Mouse (Mus musculus) embryonic facial prominence, embryonic 14.5 days (tissue): ENCODE data around the gene Tysnd1. TPM values are rescaled to one million over a fixed set of nuclear protein-coding genes. Genes with fewer than 3 reads are reported as not detected.

Source experiments
- ATAC-seq: fragments of 200-750 bp; cut with Nextera tagmentation; 2 replicates; pipeline ENCODE4 v1.8.0; 2017; ENCODE audit warnings: low read depth, moderate number of reproducible peaks, moderate TSS enrichment
- DNase-seq: peaks from one replicate; pipeline ENCODE4 v3.0.0-alpha.2; 2015; ENCODE audit warnings: low spot score
- H3K27ac ChIP-seq: fragments of 300-500 bp; sonication (generic); replicated peaks from 2 replicates; pipeline ENCODE4 v1.5.1; 2014; ENCODE audit warnings: low read depth, mild to moderate bottlenecking, low read length, moderate library complexity
- H3K27me3 ChIP-seq: fragments of 300-500 bp; sonication (generic); replicated peaks from 2 replicates; pipeline ENCODE4 v1.6.1; 2014; ENCODE audit warnings: low read length; ENCODE audit not compliant: control insufficient read depth, insufficient read depth
- H3K36me3 ChIP-seq: fragments of 300-500 bp; sonication (generic); 2 replicates; pipeline ENCODE4 v1.6.1; 2014; ENCODE audit warnings: low read length, mixed read lengths; ENCODE audit not compliant: control insufficient read depth, insufficient read depth
- H3K4me1 ChIP-seq: fragments of 300-500 bp; sonication (generic); 2 replicates; pipeline ENCODE4 v1.6.1; 2014; ENCODE audit warnings: antibody characterized with exemption, low read length; ENCODE audit not compliant: control insufficient read depth, insufficient read depth
- H3K4me2 ChIP-seq: fragments of 300-500 bp; sonication (generic); 2 replicates; pipeline ENCODE4 v1.6.1; 2014; ENCODE audit warnings: low read depth, mild to moderate bottlenecking, low read length, moderate library complexity, mixed read lengths
- H3K4me3 ChIP-seq: fragments of 300-500 bp; sonication (generic); 2 replicates; pipeline ENCODE4 v1.5.1; 2014; ENCODE audit warnings: low read depth, mild to moderate bottlenecking, low read length
- H3K9ac ChIP-seq: fragments of 300-500 bp; sonication (generic); 2 replicates; pipeline ENCODE4 v1.6.1; 2014; ENCODE audit warnings: low read depth, mild to moderate bottlenecking, low read length, moderate library complexity, mixed read lengths
- H3K9me3 ChIP-seq: fragments of 300-500 bp; sonication (generic); 2 replicates; pipeline ENCODE4 v1.6.1; 2016; ENCODE audit warnings: low read length; ENCODE audit not compliant: control insufficient read depth
- WGBS: fragments of 180-500 bp; shearing (Covaris S2); extraction: QIAGEN DNeasy Blood & Tissue Kit; methylation state at CpG from one replicate; pipeline ENCODE4 v1.1.7; 2014; 5-methylcytosine and 5-hydroxymethylcytosine counted together
- polyA plus RNA-seq: library from polyadenylated mRNA; unstranded; fragments of >200 nt; fragmentation: Nextera tagmentation; extraction: Ambion mirVana; gene quantifications from 2 replicates; pipeline ENCODE4 v1.2.1, GENCODE M21; 2014

Tysnd1 gene
- polyA plus RNA-seq, 1 experiment from 2014 or later = 33.4 TPM

- no peak overlapping the region for H3K9ac ChIP-seq
- DNase-seq = no peak
- ATAC-seq = no peak
- 89% methylated on average over 18 of the region's 18 CpGs for WGBS
- H3K27ac ChIP-seq = no peak overlapping the region
- no peaks in the 10 kb centered on the region for H3K9me3 ChIP-seq
- H3K4me2 ChIP-seq = no peak overlapping the region
- H3K4me3 ChIP-seq = no peak overlapping the region
- no peaks in the 10 kb centered on the region for H3K4me1 ChIP-seq
- H3K36me3 ChIP-seq = peaks cover 42% of the 10 kb centered on the region
- no peaks in the 10 kb centered on the region for H3K27me3 ChIP-seq
Measured at GRCm38 (mm10) chr10:61656928-61657882, 38.1 kb upstream of the Tysnd1 start.

GRCm38 (mm10) chr10:61657985-61658384 is 37.3 kb upstream of the Tysnd1 start:
- DNase-seq (peak; percentile 24), ATAC-seq (no peak)
- Histone ChIP-seq H3K4me3 (no peak overlapping the region), H3K27me3 (no peaks in the 10 kb centered on the region), H3K4me2 (no peak overlapping the region), H3K9ac (no peak overlapping the region), H3K27ac (no peak overlapping the region), H3K9me3 (no peaks in the 10 kb centered on the region), H3K36me3 (peaks cover 42% of the 10 kb centered on the region), H3K4me1 (no peaks in the 10 kb centered on the region)
- WGBS = 24% methylated on average over 4 of the region's 4 CpGs

GRCm38 (mm10) chr10:61661887-61662286 is 33.4 kb upstream of the Tysnd1 start:
- ATAC-seq (no peak), DNase-seq (peak; percentile 24)
- H3K9ac ChIP-seq = no peak overlapping the region

GRCm38 (mm10) chr10:61662391-61662988 is 32.8 kb upstream of the Tysnd1 start:
- H3K27ac ChIP-seq = 0 out of 2 replicates have a peak overlapping the region, but pooled peaks have one; percentile 28
- H3K4me3 ChIP-seq = no peak overlapping the region
- H3K9me3 ChIP-seq = no peaks in the 10 kb centered on the region
- WGBS = 46% methylated on average over 10 of the region's 10 CpGs
- peak; percentile 66 for ATAC-seq
- H3K4me1 ChIP-seq = no peaks in the 10 kb centered on the region
- peak; percentile 85 for DNase-seq
- no peaks in the 10 kb centered on the region for H3K27me3 ChIP-seq
- H3K4me2 ChIP-seq = no peak overlapping the region
- peaks cover 78% of the 10 kb centered on the region for H3K36me3 ChIP-seq
- no peak overlapping the region for H3K9ac ChIP-seq

More at GRCm38 (mm10) chr10:61661887-61662286, 33.4 kb upstream of the Tysnd1 start:
- Histone ChIP-seq H3K4me2 (no peak overlapping the region), H3K36me3 (peaks cover 72% of the 10 kb centered on the region), H3K27me3 (no peaks in the 10 kb centered on the region), H3K27ac (no peak overlapping the region), H3K4me1 (no peaks in the 10 kb centered on the region), H3K4me3 (no peak overlapping the region), H3K9me3 (no peaks in the 10 kb centered on the region)
- WGBS = 66% methylated on average over 8 of the region's 8 CpGs

GRCm38 (mm10) chr10:61665111-61665510 is 30.2 kb upstream of the Tysnd1 start:
- no peak overlapping the region for H3K4me3 ChIP-seq
- no peaks in the 10 kb centered on the region for H3K27me3 ChIP-seq
- ATAC-seq (no peak), DNase-seq (no peak)
- no peaks in the 10 kb centered on the region for H3K4me1 ChIP-seq
- H3K9me3 ChIP-seq = no peaks in the 10 kb centered on the region
- WGBS = 93% methylated on average over 10 of the region's 10 CpGs
- H3K9ac ChIP-seq = no peak overlapping the region
- no peak overlapping the region for H3K27ac ChIP-seq
- peaks cover 93% of the 10 kb centered on the region for H3K36me3 ChIP-seq
- no peak overlapping the region for H3K4me2 ChIP-seq

- H3K27me3 ChIP-seq = no peaks in the 10 kb centered on the region
- no peak overlapping the region for H3K4me3 ChIP-seq
- DNase-seq (no peak), ATAC-seq (no peak)
- H3K27ac ChIP-seq = no peak overlapping the region
- H3K9ac ChIP-seq = no peak overlapping the region
- no peaks in the 10 kb centered on the region for H3K4me1 ChIP-seq
- no peaks in the 10 kb centered on the region for H3K9me3 ChIP-seq
- WGBS = 93% methylated on average over 3 of the region's 3 CpGs
- H3K4me2 ChIP-seq = no peak overlapping the region
- peaks cover 93% of the 10 kb centered on the region for H3K36me3 ChIP-seq
Measured at GRCm38 (mm10) chr10:61665651-61666050, 29.7 kb upstream of the Tysnd1 start.

- no peaks in the 10 kb centered on the region for H3K4me1 ChIP-seq
- no peak overlapping the region for H3K27ac ChIP-seq
- no peak overlapping the region for H3K9ac ChIP-seq
- peaks cover 92% of the 10 kb centered on the region for H3K36me3 ChIP-seq
- ATAC-seq (no peak), DNase-seq (no peak)
- H3K9me3 ChIP-seq = no peaks in the 10 kb centered on the region
- no peak overlapping the region for H3K4me3 ChIP-seq
- H3K4me2 ChIP-seq = no peak overlapping the region
- no peaks in the 10 kb centered on the region for H3K27me3 ChIP-seq
- WGBS = 85% methylated on average over 7 of the region's 7 CpGs
Measured at GRCm38 (mm10) chr10:61669289-61669688, 26.0 kb upstream of the Tysnd1 start.

GRCm38 (mm10) chr10:61669896-61670295 is 25.4 kb upstream of the Tysnd1 start:
- DNase-seq = no peak
- ATAC-seq = no peak
- Histone ChIP-seq H3K4me3 (no peak overlapping the region), H3K4me2 (no peak overlapping the region), H3K4me1 (no peaks in the 10 kb centered on the region), H3K9me3 (no peaks in the 10 kb centered on the region), H3K27me3 (no peaks in the 10 kb centered on the region), H3K36me3 (peaks cover 92% of the 10 kb centered on the region), H3K9ac (no peak overlapping the region), H3K27ac (no peak overlapping the region)
